Mouse (Mus musculus) intestine, postnatal 0 days (tissue): ENCODE data around the gene Ube2e2. TPM values are rescaled to one million over a fixed set of nuclear protein-coding genes. Genes with fewer than 3 reads are reported as not detected.

Experiments used
- ATAC-seq: fragments of 200-750 bp; cut with Nextera tagmentation; 2 replicates; pipeline ENCODE4 v1.8.0; 2017; ENCODE audit warnings: mild to moderate bottlenecking, moderate TSS enrichment, moderate library complexity
- H3K27ac ChIP-seq: fragments of 300-500 bp; sonication (generic); 2 replicates; pipeline ENCODE4 v1.5.1; 2014; ENCODE audit warnings: mild to moderate bottlenecking, low read depth, low read length, moderate library complexity
- H3K27me3 ChIP-seq: fragments of 300-500 bp; sonication (generic); replicated peaks from 2 replicates; pipeline ENCODE4 v1.6.1; 2014; ENCODE audit warnings: low read length, mixed read lengths; ENCODE audit not compliant: control insufficient read depth, insufficient read depth
- H3K36me3 ChIP-seq: fragments of 300-500 bp; sonication (generic); 2 replicates; pipeline ENCODE4 v1.6.1; 2014; ENCODE audit warnings: mild to moderate bottlenecking, moderate library complexity; ENCODE audit not compliant: control insufficient read depth, insufficient read depth
- H3K4me1 ChIP-seq: fragments of 300-500 bp; sonication (generic); replicated peaks from 2 replicates; pipeline ENCODE4 v1.6.1; 2014; ENCODE audit warnings: antibody characterized with exemption, low read length, mixed read lengths; ENCODE audit not compliant: control insufficient read depth, insufficient read depth
- H3K4me2 ChIP-seq: fragments of 300-500 bp; sonication (generic); replicated peaks from 2 replicates; pipeline ENCODE4 v1.6.1; 2014; ENCODE audit warnings: low read depth, mild to moderate bottlenecking, moderate library complexity
- H3K4me3 ChIP-seq: fragments of 300-500 bp; sonication (generic); 2 replicates; pipeline ENCODE4 v1.5.1; 2014; ENCODE audit warnings: low read depth, low read length
- H3K9ac ChIP-seq: fragments of 300-500 bp; sonication (generic); 2 replicates; pipeline ENCODE4 v1.6.1; 2014; ENCODE audit warnings: mild to moderate bottlenecking, low read depth, low read length
- H3K9me3 ChIP-seq: fragments of 300-500 bp; sonication (generic); 2 replicates; pipeline ENCODE4 v1.6.1; 2016; ENCODE audit warnings: mixed run types; ENCODE audit not compliant: control insufficient read depth
- CTCF ChIP-seq: sonication (generic); IDR thresholded peaks from 2 replicates; pipeline ENCODE4 v1.5.1; 2016; ENCODE audit warnings: low read depth, mild to moderate bottlenecking, control low read depth, antibody characterized with exemption, moderate library complexity
- WGBS: fragments of 180-500 bp; shearing (Covaris S2); extraction: QIAGEN DNeasy Blood & Tissue Kit; methylation state at CpG from one replicate; pipeline ENCODE4 v1.1.7; 2014; 5-methylcytosine and 5-hydroxymethylcytosine counted together
- polyA plus RNA-seq: library from polyadenylated mRNA; unstranded; fragments of >200 nt; fragmentation: Nextera tagmentation; extraction: Ambion mirVana; gene quantifications from 2 replicates; pipeline ENCODE4 v1.2.1, GENCODE M21; 2015

Gene Ube2e2
- polyA plus RNA-seq: 52.3 and 53.0 TPM in 2 replicates

DNA sequence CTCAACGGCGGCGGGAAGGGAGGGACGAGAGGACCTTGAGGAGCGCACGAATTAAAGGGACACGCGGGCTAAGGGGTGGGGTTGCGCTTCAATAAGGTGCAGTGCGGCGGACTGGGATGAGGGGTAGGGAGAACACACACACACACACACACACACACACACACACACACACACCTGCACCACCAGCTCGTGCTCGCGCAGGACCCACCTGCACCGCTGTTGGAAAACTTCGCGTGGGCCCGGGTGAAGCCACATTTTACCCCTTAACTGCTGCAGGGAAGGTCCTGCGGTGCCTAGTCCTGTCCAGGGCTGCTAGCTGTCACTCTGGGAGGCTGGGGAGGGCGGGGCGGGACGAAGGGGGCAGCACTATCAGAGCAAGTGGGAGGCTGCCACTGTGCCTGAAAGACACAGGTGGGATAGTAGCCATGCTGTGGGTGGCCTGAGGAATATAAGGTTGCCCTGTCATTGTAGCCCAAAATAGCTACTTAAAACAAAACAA is at the start of gene Ube2e2:
Gene Ube2e2 (minus strand): TSS at position 321 of the 499 bp plus-strand sequence.
- ATAC-seq: peak; percentile 36
- WGBS: 1% methylated on average over 22 of the region's 22 CpGs

DNA sequence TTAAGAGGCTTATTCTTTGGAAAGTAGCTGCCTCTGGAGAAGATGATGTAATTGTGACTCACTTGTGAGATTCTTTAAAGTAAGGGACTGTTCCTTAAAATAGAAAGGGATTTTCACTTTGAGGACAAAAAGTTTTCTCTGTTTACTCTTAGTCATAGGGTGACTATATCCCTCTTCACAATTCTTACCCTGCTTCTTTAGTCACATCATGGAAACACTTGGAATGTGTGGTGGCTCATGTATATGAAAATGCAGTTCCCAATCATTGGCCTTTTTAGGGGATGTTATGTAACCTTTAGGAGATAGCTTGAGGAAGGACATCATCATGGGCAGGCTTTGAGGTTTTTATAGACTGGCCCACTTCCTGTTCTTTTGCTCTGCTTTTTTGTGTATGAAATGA is 46.0 kb upstream of the Ube2e2 start:
- Histone ChIP-seq H3K4me2 (no peak overlapping the region), H3K9me3 (no peaks in the 10 kb centered on the region), H3K27ac (no peak overlapping the region), H3K36me3 (no peaks in the 10 kb centered on the region), H3K4me1 (no peaks in the 10 kb centered on the region), H3K27me3 (no peaks in the 10 kb centered on the region), H3K9ac (no peak overlapping the region), H3K4me3 (no peak overlapping the region)
- no peak for ATAC-seq
- no peak for TF ChIP-seq CTCF

More for the DNA sequence above, at the start of gene Ube2e2:
- peak within 1 kb of the TSS; percentile 80 for H3K27ac ChIP-seq
- peak within 1 kb of the TSS; percentile 87 for H3K4me2 ChIP-seq
- peak within 1 kb of the TSS; percentile 78 for H3K4me3 ChIP-seq
- no peaks in the 10 kb centered on the region for H3K27me3 ChIP-seq
- H3K4me1 ChIP-seq: no peaks in the 10 kb centered on the region
- no peaks in the 10 kb centered on the region for H3K36me3 ChIP-seq
- peak within 1 kb of the TSS; percentile 94 for H3K9ac ChIP-seq
- no peaks in the 10 kb centered on the region for H3K9me3 ChIP-seq
- no peak for TF ChIP-seq CTCF

DNA sequence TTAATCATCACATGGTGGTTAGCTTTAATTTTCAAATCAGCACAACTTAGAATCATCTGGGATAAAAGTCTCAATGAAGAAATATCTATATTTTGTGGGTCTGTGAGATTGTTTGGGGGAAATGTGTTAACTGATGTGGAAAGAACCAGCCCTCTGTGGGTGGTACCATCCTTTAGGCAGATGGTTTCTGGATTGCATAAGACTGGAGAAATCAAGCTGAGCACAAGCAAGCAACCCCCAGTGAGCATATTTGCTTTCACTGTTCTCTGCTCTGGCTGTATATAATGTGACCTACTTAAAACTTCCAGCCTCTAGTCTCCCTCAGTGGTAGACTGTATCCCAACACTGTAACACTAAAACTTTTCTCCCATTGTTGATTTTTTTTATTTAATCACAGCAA is 9.5 kb upstream of the Ube2e2 start:
- no peaks in the 10 kb centered on the region for H3K27me3 ChIP-seq
- H3K4me2 ChIP-seq: no peak overlapping the region
- H3K4me1 ChIP-seq: no peaks in the 10 kb centered on the region
- ATAC-seq: no peak
- no peaks in the 10 kb centered on the region for H3K36me3 ChIP-seq
- no peak for TF ChIP-seq CTCF
- no peak overlapping the region for H3K9ac ChIP-seq
- H3K9me3 ChIP-seq: no peaks in the 10 kb centered on the region
- no peak overlapping the region for H3K27ac ChIP-seq
- H3K4me3 ChIP-seq: no peak overlapping the region

DNA sequence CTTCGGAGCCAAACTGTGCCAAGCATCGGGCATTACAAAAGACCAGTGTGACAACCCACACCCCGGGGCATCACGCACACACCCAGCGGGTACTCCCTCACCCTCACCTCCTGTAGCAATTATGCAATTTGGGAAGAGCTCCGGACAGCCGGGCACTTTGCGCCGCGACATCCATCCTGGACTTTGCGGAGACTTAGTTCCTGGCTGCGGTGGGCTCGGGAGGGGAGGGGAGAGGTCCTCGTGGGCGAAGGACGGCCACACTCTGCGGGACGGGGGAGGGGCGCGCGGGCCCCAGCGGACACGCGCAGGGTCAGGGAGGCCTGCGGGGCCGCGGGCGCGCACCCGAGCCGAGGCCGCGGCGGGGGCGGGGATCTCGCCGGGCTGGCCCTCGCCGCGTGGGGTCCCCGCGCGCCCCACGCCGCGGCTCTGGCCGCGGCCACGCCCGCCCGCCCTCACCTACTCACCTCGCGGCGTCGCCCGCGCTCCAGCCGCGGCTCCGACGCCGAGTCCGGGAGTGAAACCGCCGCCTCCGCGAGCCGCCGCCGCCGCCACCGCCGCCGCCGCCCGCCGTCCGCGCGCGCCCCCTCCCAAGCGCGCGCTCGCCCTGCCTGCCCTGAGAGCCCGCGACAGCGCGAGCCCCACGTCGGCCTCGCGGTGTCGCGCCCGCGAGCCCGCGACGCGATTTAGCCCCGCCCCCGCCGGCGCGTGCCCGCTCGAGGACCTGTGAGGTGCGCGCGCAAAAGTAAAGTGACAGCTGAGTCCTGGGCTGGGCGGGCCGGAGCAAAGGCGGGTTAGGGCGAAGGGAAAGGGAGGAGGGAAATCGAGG is 733 bp downstream of the Ube2e2 start:
- peak overlapping the region; percentile 87 for H3K4me2 ChIP-seq
- no peaks in the 10 kb centered on the region for H3K36me3 ChIP-seq
- H3K4me3 ChIP-seq: peak overlapping the region; percentile 78
- H3K27me3 ChIP-seq: no peaks in the 10 kb centered on the region
- H3K4me1 ChIP-seq: no peaks in the 10 kb centered on the region
- TF ChIP-seq CTCF: no peak
- under 1% methylated on average over 84 of the region's 116 CpGs for WGBS
- H3K9me3 ChIP-seq: no peaks in the 10 kb centered on the region
- peak overlapping the region; percentile 94 for H3K9ac ChIP-seq
- peak; percentile 97 for ATAC-seq
- peak overlapping the region; percentile 80 for H3K27ac ChIP-seq

DNA sequence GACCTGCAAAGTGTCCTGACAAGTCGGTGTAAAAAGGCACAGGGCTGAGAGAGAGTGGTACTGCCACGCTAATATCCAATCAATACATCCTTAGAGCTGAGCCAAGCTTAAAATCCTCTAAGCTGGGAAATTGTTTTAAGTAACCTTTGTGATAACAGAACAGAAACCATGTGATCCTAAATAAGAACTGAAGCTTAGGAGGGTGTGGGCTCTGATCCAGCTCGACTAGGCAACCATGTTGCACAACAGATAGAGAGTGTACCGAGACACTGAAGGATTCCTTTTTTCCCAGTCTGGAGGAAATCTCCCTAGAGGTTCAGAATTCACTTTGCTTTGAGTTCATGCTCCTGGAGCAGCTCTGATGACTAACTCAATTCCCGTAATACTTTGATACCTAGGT is 4.5 kb downstream of the Ube2e2 start:
- no peaks in the 10 kb centered on the region for H3K9me3 ChIP-seq
- H3K4me2 ChIP-seq: no peak overlapping the region
- H3K27me3 ChIP-seq: no peaks in the 10 kb centered on the region
- 0 out of 2 replicates have a peak, but pooled peaks cover 6% of the 10 kb centered on the region for H3K36me3 ChIP-seq
- 61% methylated on average over 5 of the region's 5 CpGs for WGBS
- no peak overlapping the region for H3K4me3 ChIP-seq
- ATAC-seq: no peak
- no peak overlapping the region for H3K27ac ChIP-seq
- TF ChIP-seq CTCF: no peak
- no peaks in the 10 kb centered on the region for H3K4me1 ChIP-seq
- no peak overlapping the region for H3K9ac ChIP-seq

DNA sequence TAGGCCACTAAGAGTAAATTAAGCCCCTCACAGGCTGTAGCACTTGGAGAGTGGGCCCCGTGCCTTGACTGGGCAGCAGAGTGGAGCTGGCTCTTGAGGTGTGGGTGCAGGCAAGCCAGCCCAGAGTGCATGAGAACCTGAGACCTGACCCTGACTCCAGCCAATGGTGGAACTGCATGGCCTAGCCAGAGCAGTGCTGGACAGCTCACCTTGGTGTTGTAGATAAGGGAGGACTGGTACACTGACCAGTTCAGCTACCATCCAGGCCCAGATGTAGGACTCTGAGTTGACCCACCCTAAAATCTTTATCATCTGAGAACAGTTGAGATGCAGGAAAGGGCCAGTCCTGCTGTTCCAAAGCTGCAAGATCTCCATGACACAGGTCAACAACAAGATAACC is 11.6 kb downstream of the Ube2e2 start:
- no peak for ATAC-seq
- Histone ChIP-seq H3K9me3 (no peaks in the 10 kb centered on the region), H3K27me3 (no peaks in the 10 kb centered on the region), H3K36me3 (0 out of 2 replicates have a peak, but pooled peaks cover 6% of the 10 kb centered on the region), H3K27ac (no peak overlapping the region), H3K9ac (no peak overlapping the region), H3K4me3 (no peak overlapping the region), H3K4me2 (no peak overlapping the region), H3K4me1 (no peaks in the 10 kb centered on the region)
- no peak for TF ChIP-seq CTCF
- 96% methylated on average over 1 of the region's 1 CpGs for WGBS
